Mouse (Mus musculus) cerebellum, adult 2 months (tissue): Measurements from ENCODE around the gene Kars.

ENCODE experiments used
- CTCF ChIP-seq: fragments of 200-500 bp; IDR thresholded peaks from 2 replicates; pipeline ENCODE4 v1.5.1; 2011; ENCODE audit warnings: low read depth, mild to moderate bottlenecking, control low read depth, low read length, moderate library complexity, borderline replicate concordance; ENCODE audit not compliant: insufficient read depth
- POLR2A ChIP-seq: fragments of 200-500 bp; IDR thresholded peaks from 2 replicates; pipeline ENCODE4 v1.6.1; 2011; ENCODE audit warnings: low read length, control low read depth, borderline replicate concordance; ENCODE audit not compliant: insufficient read depth

- TF ChIP-seq CTCF = no peak
- no peak for TF ChIP-seq POLR2A
Measured at GRCm38 (mm10) chr8:111991278-111991677, 19.8 kb downstream of the Kars start.
